Mouse (Mus musculus) stomach, embryonic 14.5 days (tissue): ENCODE measurements around the gene Adamtsl4. TPM values are rescaled to one million over a fixed set of nuclear protein-coding genes. Genes with fewer than 3 reads are reported as not detected.

Source experiments
- ATAC-seq: fragments of 200-750 bp; cut with Nextera tagmentation; 2 replicates; pipeline ENCODE4 v1.8.0; 2017; ENCODE audit warnings: low read depth, moderate TSS enrichment; ENCODE audit not compliant: insufficient number of reproducible peaks, insufficient read depth, low FRiP score
- H3K27ac ChIP-seq: fragments of 300-500 bp; sonication (generic); 2 replicates; pipeline ENCODE4 v1.5.1; 2014; ENCODE audit warnings: mild to moderate bottlenecking, low read length, moderate library complexity, mixed read lengths
- H3K27me3 ChIP-seq: fragments of 300-500 bp; sonication (generic); 2 replicates; pipeline ENCODE4 v1.6.1; 2014; ENCODE audit warnings: low read length, control low read depth, mixed read lengths; ENCODE audit not compliant: control insufficient read depth, insufficient read depth
- H3K36me3 ChIP-seq: fragments of 300-500 bp; sonication (generic); 2 replicates; pipeline ENCODE4 v1.6.1; 2014; ENCODE audit warnings: mild to moderate bottlenecking, control low read depth, low read length, moderate library complexity, mixed read lengths; ENCODE audit not compliant: control insufficient read depth, insufficient read depth
- H3K4me1 ChIP-seq: fragments of 300-500 bp; sonication (generic); 2 replicates; pipeline ENCODE4 v1.6.1; 2014; ENCODE audit warnings: low read length, control low read depth, mixed read lengths; ENCODE audit not compliant: control insufficient read depth, insufficient read depth
- H3K4me2 ChIP-seq: fragments of 300-500 bp; sonication (generic); replicated peaks from 2 replicates; pipeline ENCODE4 v1.6.1; 2014; ENCODE audit warnings: low read depth, low read length, control low read depth
- H3K4me3 ChIP-seq: fragments of 300-500 bp; sonication (generic); 2 replicates; pipeline ENCODE4 v1.5.1; 2014; ENCODE audit warnings: low read depth, low read length, control low read depth
- H3K9ac ChIP-seq: fragments of 300-500 bp; sonication (generic); replicated peaks from 2 replicates; pipeline ENCODE4 v1.6.1; 2014; ENCODE audit warnings: low read depth, mild to moderate bottlenecking, control low read depth, low read length, moderate library complexity, mixed read lengths
- H3K9me3 ChIP-seq: fragments of 300-500 bp; sonication (generic); 2 replicates; pipeline ENCODE4 v1.6.1; 2016; ENCODE audit warnings: low read depth, low read length, control low read depth; ENCODE audit not compliant: control insufficient read depth
- WGBS: fragments of 180-500 bp; shearing (Covaris S2); extraction: QIAGEN DNeasy Blood & Tissue Kit; methylation state at CpG from one replicate; pipeline ENCODE4 v1.1.7; 2014; 5-methylcytosine and 5-hydroxymethylcytosine counted together
- polyA plus RNA-seq: library from polyadenylated mRNA; unstranded; fragments of >200 nt; fragmentation: Nextera tagmentation; extraction: Ambion mirVana; gene quantifications from 2 replicates; pipeline ENCODE4 v1.2.1, GENCODE M21; 2014

Gene Adamtsl4
- polyA plus RNA-seq, 1 experiment from 2014 or later: 5.3 TPM

DNA sequence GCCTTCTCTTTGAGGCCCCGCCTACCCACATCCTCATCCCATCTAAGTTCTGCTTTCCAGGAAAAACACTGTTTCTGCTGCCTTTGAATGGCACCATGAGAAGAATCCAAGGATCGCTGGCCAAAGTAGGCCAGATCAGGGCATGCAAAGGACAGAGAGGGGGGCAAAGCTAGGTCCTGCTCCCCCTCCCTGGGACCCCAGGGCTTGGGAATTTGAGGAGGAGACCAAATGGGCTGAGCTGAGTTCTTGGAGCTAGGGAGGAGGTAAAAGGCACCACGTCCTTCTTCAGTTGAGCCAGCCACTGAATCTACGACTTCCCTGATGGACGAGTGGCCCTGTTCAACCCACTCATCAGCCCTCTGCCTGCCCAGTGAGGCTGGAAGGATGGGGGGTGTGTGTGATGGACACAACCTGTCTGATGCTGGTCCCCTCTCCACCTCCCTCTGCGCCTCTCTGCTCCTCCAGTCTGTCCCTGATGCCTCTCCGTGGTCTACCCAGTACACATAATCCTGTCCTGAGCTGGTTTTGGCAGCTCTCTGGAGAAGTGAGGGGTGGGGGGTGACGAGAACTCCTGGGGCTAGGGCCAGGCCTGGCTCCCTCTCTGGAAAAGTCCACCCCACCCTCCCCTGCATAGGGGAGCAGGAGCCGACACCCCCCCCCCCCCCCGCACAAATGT is 1.1 kb downstream of the Adamtsl4 start:
- ATAC-seq: no peak
- no peaks in the 10 kb centered on the region for H3K36me3 ChIP-seq
- 37% methylated on average over 9 of the region's 10 CpGs for WGBS
- peak overlapping the region; percentile 40; the same call in 1 of the 2 replicates for H3K4me3 ChIP-seq
- H3K9me3 ChIP-seq: no peaks in the 10 kb centered on the region
- H3K4me2 ChIP-seq: peak overlapping the region; percentile 87
- no peak overlapping the region; the same call in 1 of the 2 replicates for H3K27ac ChIP-seq
- H3K27me3 ChIP-seq: no peaks in the 10 kb centered on the region
- peaks cover 31% of the 10 kb centered on the region for H3K4me1 ChIP-seq
- H3K9ac ChIP-seq: no peak overlapping the region

DNA sequence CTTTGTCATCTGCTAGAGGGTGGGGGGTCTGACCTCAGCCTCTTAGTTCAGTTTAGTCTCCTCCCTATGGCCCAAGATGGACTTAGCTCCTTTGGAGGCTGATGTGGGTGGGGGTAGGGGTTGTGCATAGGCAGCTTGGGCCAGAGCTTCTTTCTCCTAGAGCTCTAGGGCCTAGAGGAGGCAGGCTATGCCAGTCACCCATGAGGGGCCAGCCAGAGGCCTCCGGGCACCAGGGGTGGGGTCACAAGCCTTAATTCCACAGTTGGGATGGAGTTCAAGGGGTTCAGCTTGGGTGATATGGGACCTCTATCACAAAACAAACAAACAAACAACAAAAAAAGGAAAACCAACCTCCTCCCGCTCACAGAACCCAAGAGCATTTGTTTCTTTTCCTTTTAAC is 2.0 kb downstream of the Adamtsl4 start:
- Histone ChIP-seq H3K4me2 (no peak overlapping the region), H3K36me3 (no peaks in the 10 kb centered on the region), H3K4me3 (no peak overlapping the region), H3K27me3 (no peaks in the 10 kb centered on the region), H3K27ac (no peak overlapping the region), H3K4me1 (peaks cover 34% of the 10 kb centered on the region), H3K9me3 (no peaks in the 10 kb centered on the region), H3K9ac (no peak overlapping the region)
- WGBS: 80% methylated on average over 2 of the region's 2 CpGs
- no peak for ATAC-seq

DNA sequence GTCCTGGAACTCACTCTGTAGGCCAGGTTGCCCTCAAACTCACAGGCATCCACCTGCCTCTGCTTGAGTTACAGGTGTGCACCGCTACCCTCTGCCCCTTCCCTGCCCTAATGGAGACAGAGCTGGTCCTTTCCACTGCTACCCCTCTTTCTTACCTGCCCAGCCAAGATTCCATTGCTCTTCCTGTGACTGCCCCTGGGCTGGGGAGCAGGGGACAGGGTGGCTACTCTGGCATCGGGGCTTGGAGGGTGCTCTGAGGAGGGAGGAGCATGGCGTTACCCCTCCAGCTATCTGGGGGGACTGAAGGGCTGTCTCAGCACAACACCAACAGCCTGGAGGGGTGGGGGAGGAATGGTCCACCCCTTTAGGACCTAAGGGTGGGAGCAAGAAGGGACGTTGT is 2.4 kb downstream of the Adamtsl4 start:
- Histone ChIP-seq H3K4me3 (no peak overlapping the region), H3K27me3 (no peaks in the 10 kb centered on the region), H3K4me2 (no peak overlapping the region), H3K9ac (no peak overlapping the region), H3K4me1 (peaks cover 35% of the 10 kb centered on the region), H3K27ac (no peak overlapping the region), H3K36me3 (no peaks in the 10 kb centered on the region), H3K9me3 (no peaks in the 10 kb centered on the region)
- no peak for ATAC-seq
- WGBS: 72% methylated on average over 4 of the region's 4 CpGs

DNA sequence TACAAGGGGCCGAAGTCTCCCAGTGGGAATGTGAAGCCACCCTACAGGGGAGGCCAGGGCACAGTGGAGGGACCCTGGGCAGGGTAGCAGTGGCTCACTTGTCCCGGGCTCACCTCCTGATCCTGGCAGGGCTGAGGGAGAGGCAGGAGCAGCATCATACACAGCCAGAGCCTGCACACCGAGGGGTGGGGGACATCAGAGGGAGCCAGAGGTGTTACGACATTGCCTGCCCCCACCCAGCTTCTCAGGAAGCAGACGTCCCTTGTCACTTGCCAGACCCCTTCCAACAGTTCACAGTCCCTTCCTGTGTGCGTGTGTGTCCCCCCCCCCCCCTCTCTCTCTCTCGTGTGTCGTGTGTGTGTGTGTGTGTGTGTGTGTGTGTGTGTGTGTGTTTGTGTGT is 2.9 kb downstream of the Adamtsl4 start:
- WGBS: 52% methylated on average over 8 of the region's 8 CpGs
- no peak for ATAC-seq
- H3K36me3 ChIP-seq: no peaks in the 10 kb centered on the region
- no peak overlapping the region for H3K9ac ChIP-seq
- no peaks in the 10 kb centered on the region for H3K9me3 ChIP-seq
- H3K4me2 ChIP-seq: no peak overlapping the region
- H3K27ac ChIP-seq: no peak overlapping the region
- H3K27me3 ChIP-seq: no peaks in the 10 kb centered on the region
- H3K4me1 ChIP-seq: peaks cover 31% of the 10 kb centered on the region
- no peak overlapping the region for H3K4me3 ChIP-seq

DNA sequence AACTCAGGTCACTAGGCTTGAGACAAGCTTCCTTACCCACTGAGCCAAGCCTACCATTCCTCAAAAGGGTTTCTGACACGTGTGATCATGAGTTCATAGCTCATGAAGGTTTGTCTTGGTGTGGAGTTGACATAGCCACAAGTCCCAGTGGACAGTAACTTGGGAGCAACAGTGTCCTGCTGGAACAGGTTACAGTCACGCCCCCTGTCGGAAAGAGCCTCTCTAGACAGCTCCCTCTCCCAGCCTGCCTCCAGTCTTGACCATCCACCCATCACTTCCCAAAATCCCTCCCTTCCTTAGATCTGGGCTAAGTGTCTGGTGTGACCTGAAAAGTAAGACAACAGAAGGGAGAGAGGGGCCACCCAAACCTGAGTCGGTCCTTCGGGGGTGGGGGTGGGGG is 4.8 kb downstream of the Adamtsl4 start:
- H3K27ac ChIP-seq: no peak overlapping the region
- ATAC-seq: no peak

DNA sequence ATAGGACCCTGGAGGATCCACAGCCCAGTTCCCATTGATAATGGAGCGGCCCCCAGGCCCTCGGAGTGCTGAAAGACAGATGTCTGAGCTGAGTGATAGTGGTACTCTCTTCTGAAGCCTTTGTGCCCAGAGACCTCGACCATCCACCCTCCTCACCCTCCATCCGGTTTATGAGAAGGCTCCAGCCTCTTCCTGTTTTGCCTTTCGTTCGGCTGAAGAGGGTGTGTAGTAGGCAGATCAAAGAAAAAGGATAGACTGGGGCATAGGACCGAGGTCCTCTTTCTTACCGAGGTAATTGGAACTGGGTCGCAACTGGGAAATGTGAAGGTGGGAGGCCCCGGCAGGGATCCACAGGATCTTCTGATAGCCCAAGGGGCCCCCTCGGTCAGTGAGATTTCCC is 6.4 kb downstream of the Adamtsl4 start:
- H3K36me3 ChIP-seq: no peaks in the 10 kb centered on the region
- no peaks in the 10 kb centered on the region for H3K27me3 ChIP-seq
- H3K9ac ChIP-seq: no peak overlapping the region
- ATAC-seq: no peak
- no peaks in the 10 kb centered on the region for H3K9me3 ChIP-seq
- peaks cover 10% of the 10 kb centered on the region; the same call in 1 of the 2 replicates for H3K4me1 ChIP-seq
- H3K4me2 ChIP-seq: no peak overlapping the region
- 51% methylated on average over 11 of the region's 11 CpGs for WGBS
- H3K27ac ChIP-seq: no peak overlapping the region
- H3K4me3 ChIP-seq: no peak overlapping the region

More for the DNA sequence above, 4.8 kb downstream of the Adamtsl4 start:
- Histone ChIP-seq H3K4me2 (no peak overlapping the region), H3K4me3 (no peak overlapping the region), H3K27me3 (no peaks in the 10 kb centered on the region), H3K9ac (no peak overlapping the region), H3K36me3 (no peaks in the 10 kb centered on the region), H3K9me3 (no peaks in the 10 kb centered on the region), H3K4me1 (peaks cover 17% of the 10 kb centered on the region)
- whole genome bisulfite sequencing: 73% methylated on average over 5 of the region's 5 CpGs

DNA sequence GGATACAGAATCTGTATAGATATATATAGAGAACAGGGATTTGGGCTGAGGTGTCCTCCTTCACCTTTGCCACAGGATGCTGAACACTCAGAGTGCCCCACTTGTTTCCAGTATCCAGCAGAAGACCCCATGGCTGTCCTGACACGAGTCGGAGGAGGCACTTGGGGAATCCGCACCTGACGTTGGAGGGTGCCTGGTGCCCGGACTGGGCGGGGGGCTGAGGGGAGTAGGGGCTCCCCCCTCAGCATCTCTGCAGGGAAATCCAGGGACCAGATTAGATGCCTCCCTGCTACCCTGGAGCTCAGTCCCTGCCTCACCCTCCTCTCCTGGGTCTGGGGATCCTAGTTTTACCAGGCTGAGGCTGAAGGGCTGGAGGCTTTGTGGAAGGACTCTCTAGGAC is 7.0 kb downstream of the Adamtsl4 start:
- Histone ChIP-seq H3K9ac (no peak overlapping the region), H3K9me3 (no peaks in the 10 kb centered on the region)
- WGBS: 68% methylated on average over 6 of the region's 6 CpGs

DNA sequence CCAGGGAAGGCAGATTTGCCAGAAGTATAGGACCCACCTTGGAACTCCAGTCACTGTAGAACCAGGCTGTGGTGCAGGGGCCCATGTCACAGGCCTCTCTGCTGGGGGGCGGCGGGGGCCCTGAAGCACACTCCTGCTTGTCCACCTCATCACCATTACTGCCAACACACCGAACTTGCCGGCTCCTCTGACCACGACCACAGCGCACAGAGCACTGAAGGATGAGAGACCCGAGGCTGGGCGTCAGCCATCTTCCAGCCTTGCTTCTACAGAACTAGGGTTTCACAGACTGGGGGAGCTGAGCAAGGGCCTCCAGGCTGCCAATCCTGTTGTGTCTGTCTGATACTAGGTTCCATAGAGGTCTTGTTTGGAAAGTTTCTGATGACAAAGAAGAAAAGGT is 8.2 kb downstream of the Adamtsl4 start:
- peaks cover 26% of the 10 kb centered on the region for H3K4me1 ChIP-seq
- H3K27me3 ChIP-seq: no peaks in the 10 kb centered on the region
- H3K9ac ChIP-seq: no peak overlapping the region
- H3K27ac ChIP-seq: no peak overlapping the region
- no peak overlapping the region for H3K4me3 ChIP-seq
- no peaks in the 10 kb centered on the region for H3K36me3 ChIP-seq
- ATAC-seq: no peak
- no peak overlapping the region for H3K4me2 ChIP-seq
- 90% methylated on average over 8 of the region's 8 CpGs for WGBS
- H3K9me3 ChIP-seq: no peaks in the 10 kb centered on the region

More for the DNA sequence above, 7.0 kb downstream of the Adamtsl4 start:
- Histone ChIP-seq H3K36me3 (no peaks in the 10 kb centered on the region), H3K27ac (no peak overlapping the region), H3K4me3 (no peak overlapping the region), H3K4me1 (peaks cover 17% of the 10 kb centered on the region), H3K27me3 (no peaks in the 10 kb centered on the region), H3K4me2 (no peak overlapping the region)
- ATAC-seq: no peak
